Mouse (Mus musculus): ENCODE data around the gene Hc.

DNA sequence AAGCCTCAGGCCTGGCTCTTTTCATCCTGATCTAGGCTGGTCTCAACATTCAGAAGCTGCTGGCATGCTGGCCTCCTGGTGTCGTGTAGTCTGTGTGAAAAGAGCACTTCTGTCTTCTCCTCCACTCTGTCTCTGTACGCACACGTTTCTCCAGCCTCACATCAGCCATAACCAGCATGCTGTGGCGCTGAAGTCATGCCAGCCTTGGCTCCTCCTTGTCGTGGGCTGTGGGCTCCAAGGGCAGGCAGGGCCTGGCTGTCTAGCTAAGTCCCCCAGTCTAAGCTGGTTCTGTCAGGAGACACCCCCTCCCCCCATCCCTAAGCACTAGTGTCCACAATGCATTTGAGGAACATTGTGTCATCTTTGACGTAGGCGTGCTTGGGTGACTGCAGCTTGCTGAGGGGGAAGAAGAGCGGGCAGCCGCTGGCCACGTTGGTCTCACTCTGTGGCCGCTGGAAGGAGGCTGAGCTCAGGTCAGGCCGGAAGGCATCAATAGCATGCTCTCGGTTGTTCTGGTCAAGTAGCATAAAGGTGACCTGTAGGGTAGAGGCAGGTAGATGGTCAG is 117.6 kb downstream of the Hc start:
- TF ChIP-seq ELF1 (IDR thresholded peaks at IDR 0.05; ENCODE audit: low read depth, low read length) (no peak), EP300 (IDR thresholded peaks at IDR 0.05; ENCODE audit: low read length) (no peak), UBTF (IDR thresholded peaks at IDR 0.05; ENCODE audit: low read depth, low read length) (no peak), CTCF (conservative IDR thresholded peaks at IDR 0.05 in 1 of 2, IDR thresholded peaks at IDR 0.05 in 1 of 2; ENCODE audit: low read depth in 2 of 2, low read length in 2 of 2) (no peak), MAFK (IDR thresholded peaks at IDR 0.05; ENCODE audit: insufficient replicate concordance, low read length) (no peak), TBP (conservative IDR thresholded peaks at IDR 0.05; ENCODE audit: low read depth, low read length) (no peak), RAD21 (IDR thresholded peaks at IDR 0.05; ENCODE audit: low read depth, low read length) (no peak), POLR2A (IDR thresholded peaks at IDR 0.05; ENCODE audit: low read depth, low read length) (no peak; the same call in 1 of the 2 replicates), MEF2A (IDR thresholded peaks at IDR 0.05; ENCODE audit: borderline replicate concordance, low read depth, low read length) (no peak), BHLHE40 (IDR thresholded peaks at IDR 0.05; ENCODE audit: low read depth, low read length) (no peak), POLR2AphosphoS2 (IDR thresholded peaks at IDR 0.05; ENCODE audit: low read depth, low read length) (no peak), ZKSCAN1 (IDR thresholded peaks at IDR 0.05; ENCODE audit: borderline replicate concordance, low read depth, low read length) (no peak), JUN (IDR thresholded peaks at IDR 0.05; ENCODE audit: insufficient read depth, low read depth, low read length) (no peak), USF1 (IDR thresholded peaks at IDR 0.05; ENCODE audit: low read depth, low read length) (no peak)
